Mouse (Mus musculus) ES-Bruce4 (cell line): ENCODE data around the gene Pmvk. TPM values are rescaled to one million over a fixed set of nuclear protein-coding genes. Genes with fewer than 3 reads are reported as not detected.
A peak's percentile ranks its signal among the peaks of the same experiment; 100 is the strongest.

ENCODE experiments used
- H3K27ac ChIP-seq: 2 replicates; pipeline ENCODE4 v1.5.1; 2012; ENCODE audit warnings: low read length, inconsistent platforms; ENCODE audit not compliant: insufficient read depth
- H3K27me3 ChIP-seq: 2 replicates; pipeline ENCODE4 v1.6.1; 2012; ENCODE audit warnings: mild to moderate bottlenecking, low read length, inconsistent platforms; ENCODE audit not compliant: control insufficient read depth, poor library complexity, insufficient read depth, severe bottlenecking
- H3K36me3 ChIP-seq: 2 replicates; pipeline ENCODE4 v1.6.1; 2012; ENCODE audit warnings: inconsistent platforms, mild to moderate bottlenecking, low read length, moderate library complexity; ENCODE audit not compliant: control insufficient read depth, poor library complexity, insufficient read depth, severe bottlenecking
- H3K4me1 ChIP-seq: one replicate; pipeline ENCODE4 v1.8.1; 2011; ENCODE audit warnings: low read length; ENCODE audit not compliant: control insufficient read depth, insufficient read depth
- H3K4me3 ChIP-seq: 2 replicates; pipeline ENCODE4 v1.5.1; 2011; ENCODE audit warnings: low read depth, mild to moderate bottlenecking, low read length
- H3K9ac ChIP-seq: 2 replicates; pipeline ENCODE4 v1.6.1; 2012; ENCODE audit warnings: low read depth, mild to moderate bottlenecking, inconsistent platforms; ENCODE audit not compliant: poor library complexity, severe bottlenecking
- H3K9me3 ChIP-seq: replicated peaks from 2 replicates; pipeline ENCODE4 v1.6.1; 2012; ENCODE audit warnings: mild to moderate bottlenecking, low read length, inconsistent platforms; ENCODE audit not compliant: control insufficient read depth, poor library complexity, insufficient read depth, severe bottlenecking
- CTCF ChIP-seq: IDR thresholded peaks from one replicate; pipeline ENCODE4 v1.8.1; 2011; ENCODE audit warnings: low read depth, low read length
- EP300 ChIP-seq: IDR thresholded peaks from 2 replicates; pipeline ENCODE4 v1.6.1; 2011; ENCODE audit warnings: low read depth, low read length; ENCODE audit not compliant: insufficient read depth
- POLR2A ChIP-seq: IDR thresholded peaks from one replicate; pipeline ENCODE4 v1.8.1; 2011; ENCODE audit warnings: low read length; ENCODE audit not compliant: insufficient read depth
- polyA plus RNA-seq: library from polyadenylated mRNA; stranded (reverse); fragments of >200 nt; gene quantifications from 2 replicates; pipeline ENCODE4 v1.2.4, GENCODE M21; 2011; ENCODE audit warnings: low read depth; ENCODE audit not compliant: missing spikeins, insufficient read depth, insufficient read length

Gene Pmvk
- polyA plus RNA-seq, 1 experiment = 51.9 TPM

DNA sequence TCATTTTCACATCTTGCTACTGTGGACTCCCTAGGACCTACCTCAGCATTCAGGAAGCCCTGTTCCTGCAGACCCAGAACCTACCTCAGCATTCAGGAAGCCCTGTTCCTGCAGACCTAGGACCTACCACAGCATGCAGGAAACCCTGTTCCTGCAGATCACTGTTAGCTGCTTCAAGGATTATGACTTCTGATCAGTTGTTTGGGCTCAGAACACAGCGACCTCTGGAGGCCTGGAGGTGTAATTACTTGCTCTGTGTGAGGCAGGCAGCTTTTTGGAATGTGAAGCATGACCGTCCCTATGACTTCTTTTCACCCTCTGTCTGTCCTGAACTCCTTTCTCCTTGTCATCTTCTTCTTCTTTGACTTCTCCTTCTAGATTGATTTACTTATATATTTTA is 27.1 kb downstream of the Pmvk start:
- Histone ChIP-seq H3K9me3 (no peaks in the 10 kb centered on the region), H3K27ac (no peak overlapping the region), H3K4me3 (peak overlapping the region; percentile 30), H3K27me3 (no peaks in the 10 kb centered on the region), H3K36me3 (no peaks in the 10 kb centered on the region), H3K9ac (no peak overlapping the region), H3K4me1 (no peaks in the 10 kb centered on the region)
- TF ChIP-seq CTCF (peak; percentile 81), EP300 (no peak)

DNA sequence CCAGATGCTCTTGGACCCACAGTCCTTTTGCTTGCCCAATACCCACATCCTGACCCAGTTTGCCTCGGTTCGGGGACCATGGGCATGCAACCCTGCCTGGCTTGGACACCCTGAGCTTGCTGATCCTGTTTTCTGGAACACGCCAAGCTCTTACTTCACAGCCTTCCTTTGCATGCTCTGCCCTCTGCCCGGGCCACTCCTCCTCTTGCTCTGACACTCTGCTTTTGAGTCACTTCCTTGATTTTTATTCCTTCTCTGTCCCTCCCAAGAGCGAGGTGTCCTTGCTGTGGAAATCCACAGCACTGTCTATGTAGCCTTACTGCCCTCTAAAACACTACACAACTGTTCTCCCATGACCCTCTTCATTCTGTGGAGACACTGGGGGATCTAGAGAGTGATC is 27.9 kb downstream of the Pmvk start:
- Histone ChIP-seq H3K36me3 (no peaks in the 10 kb centered on the region), H3K4me3 (no peak overlapping the region), H3K9ac (no peak overlapping the region), H3K9me3 (no peaks in the 10 kb centered on the region), H3K4me1 (no peaks in the 10 kb centered on the region), H3K27ac (no peak overlapping the region), H3K27me3 (no peaks in the 10 kb centered on the region)
- TF ChIP-seq EP300 = no peak
- no peak for TF ChIP-seq POLR2A
- TF ChIP-seq CTCF = no peak

DNA sequence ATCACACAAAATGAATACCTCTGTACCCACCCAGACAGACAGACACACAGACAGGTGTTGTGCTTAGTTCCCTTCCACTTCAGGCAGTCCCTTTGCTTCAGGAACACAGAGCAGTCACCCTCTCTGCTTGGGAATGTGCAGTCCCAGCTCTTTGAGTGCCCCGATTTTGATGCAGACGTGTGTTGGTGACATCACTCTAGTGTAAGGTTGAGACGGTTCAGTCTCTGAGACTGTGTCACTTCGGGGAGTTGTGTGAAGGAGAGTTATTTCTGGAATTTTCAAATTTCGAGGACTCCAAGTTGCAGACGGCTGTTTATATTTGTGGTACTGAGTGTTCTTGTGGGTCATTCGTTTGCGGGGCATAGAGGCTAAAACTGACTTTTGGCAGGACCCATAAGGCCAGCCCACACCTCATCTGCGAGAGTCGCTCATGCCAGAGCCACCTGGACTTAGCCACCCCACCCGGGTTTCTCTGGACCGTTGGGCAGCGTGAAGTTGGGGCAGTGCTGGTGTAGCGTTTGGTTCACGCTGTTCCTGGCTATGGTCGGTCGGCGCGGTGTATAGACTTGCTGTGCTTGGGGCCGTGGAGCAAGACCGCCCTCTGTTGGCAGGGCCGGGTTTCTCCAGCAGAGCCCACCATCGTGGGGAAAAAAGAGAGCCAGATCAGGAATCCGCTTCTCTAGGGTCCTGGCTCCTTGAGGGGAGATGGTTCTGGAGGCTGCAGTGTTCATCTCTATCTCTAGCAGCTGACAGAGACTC is 30.6 kb downstream of the Pmvk start:
- H3K27ac ChIP-seq = no peak overlapping the region
- 0 out of 2 replicates have a peak overlapping the region, but pooled peaks have one; percentile 40 for H3K4me3 ChIP-seq
- H3K9ac ChIP-seq = 0 out of 2 replicates have a peak overlapping the region, but pooled peaks have one; percentile 47
- H3K27me3 ChIP-seq = no peaks in the 10 kb centered on the region
- 0 out of 2 replicates have a peak, but pooled peaks have one; percentile 8 for TF ChIP-seq EP300
- peak; percentile 95 for TF ChIP-seq CTCF
- TF ChIP-seq POLR2A = no peak
- H3K36me3 ChIP-seq = no peaks in the 10 kb centered on the region
- H3K9me3 ChIP-seq = no peaks in the 10 kb centered on the region
- H3K4me1 ChIP-seq = no peaks in the 10 kb centered on the region

DNA sequence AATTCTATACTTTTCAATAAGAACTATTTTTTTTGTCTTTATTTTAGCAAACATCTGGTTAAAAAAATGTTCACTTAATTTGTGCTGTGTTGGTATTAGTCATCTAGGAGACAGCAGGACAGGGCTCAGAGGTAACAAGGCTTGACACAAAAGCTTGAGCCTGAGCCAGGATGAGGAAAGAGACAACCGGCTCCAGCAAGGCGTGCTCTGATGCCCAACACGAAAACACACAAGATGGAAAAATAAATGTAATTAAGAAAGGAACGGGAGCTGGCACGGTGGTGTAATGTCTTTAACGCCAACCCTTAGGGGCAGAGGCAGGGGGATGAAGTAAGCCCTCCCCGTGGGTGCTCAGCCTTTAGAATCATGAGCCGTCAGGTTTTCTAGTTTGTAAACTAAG is 31.8 kb downstream of the Pmvk start:
- no peak for TF ChIP-seq POLR2A
- TF ChIP-seq EP300 = no peak
- TF ChIP-seq CTCF = no peak
- Histone ChIP-seq H3K36me3 (no peaks in the 10 kb centered on the region), H3K9ac (no peak overlapping the region), H3K27ac (no peak overlapping the region), H3K27me3 (no peaks in the 10 kb centered on the region), H3K4me3 (no peak overlapping the region), H3K4me1 (no peaks in the 10 kb centered on the region), H3K9me3 (no peaks in the 10 kb centered on the region)

DNA sequence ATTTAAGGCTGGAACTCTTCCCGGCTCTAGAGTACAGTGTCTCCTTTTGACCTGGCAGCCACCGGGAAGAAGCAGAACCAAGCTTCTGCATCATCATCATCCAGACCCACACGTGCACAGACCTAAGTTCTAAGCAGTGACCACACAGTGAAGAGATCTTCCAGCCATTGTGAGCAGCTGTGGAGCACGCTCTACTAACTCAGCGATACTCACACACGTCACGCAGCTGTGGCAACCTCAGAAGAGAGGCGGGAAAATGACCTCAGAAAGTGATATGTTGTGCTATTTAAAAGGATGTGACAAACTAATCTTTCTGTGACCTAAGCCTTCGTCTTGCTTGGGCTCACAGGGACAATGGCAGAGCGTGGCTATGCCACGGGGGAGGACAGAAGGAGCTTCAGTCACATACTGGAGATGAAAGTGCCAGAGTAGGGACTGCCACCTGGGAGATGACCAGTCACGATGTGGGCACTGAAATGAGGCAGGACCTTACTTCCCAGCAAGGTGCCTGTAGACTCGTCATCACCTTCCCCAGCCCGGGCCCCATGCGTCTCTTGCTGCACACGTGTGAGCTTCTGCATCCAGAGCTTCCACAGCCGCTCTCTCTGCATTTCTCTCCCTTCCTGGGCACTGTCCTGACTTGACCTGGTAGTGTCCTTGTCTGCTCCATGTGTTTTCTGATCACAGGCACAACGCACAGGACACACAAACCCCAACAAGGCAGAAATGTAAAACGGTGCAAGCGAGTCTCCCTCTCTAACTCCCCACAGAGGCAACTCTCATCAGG is 32.8 kb downstream of the Pmvk start:
- Histone ChIP-seq H3K36me3 (no peaks in the 10 kb centered on the region), H3K9me3 (no peaks in the 10 kb centered on the region), H3K9ac (no peak overlapping the region), H3K4me3 (no peak overlapping the region), H3K27ac (no peak overlapping the region), H3K27me3 (no peaks in the 10 kb centered on the region), H3K4me1 (no peaks in the 10 kb centered on the region)
- no peak for TF ChIP-seq EP300
- no peak for TF ChIP-seq POLR2A
- TF ChIP-seq CTCF = no peak

DNA sequence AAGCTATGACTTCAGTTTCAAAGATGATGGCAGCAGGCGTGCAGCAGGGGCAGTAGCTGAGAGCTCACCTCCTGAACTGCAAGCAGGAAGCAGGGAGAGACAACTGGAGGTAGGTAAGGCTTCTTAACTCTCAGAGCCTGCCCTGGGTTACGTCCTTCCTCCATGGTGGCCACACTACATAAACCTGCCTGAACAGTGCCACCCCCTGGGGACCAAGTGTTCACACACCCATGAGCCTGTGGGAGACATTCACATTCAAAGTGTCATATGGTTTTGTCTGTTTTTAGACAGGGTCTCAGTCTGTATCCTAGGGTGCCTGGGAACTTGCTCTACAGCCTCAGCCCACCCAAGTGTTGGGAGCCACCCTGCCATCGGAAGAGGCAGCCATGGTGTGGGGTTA is 36.4 kb downstream of the Pmvk start:
- Histone ChIP-seq H3K9me3 (no peaks in the 10 kb centered on the region), H3K27ac (no peak overlapping the region), H3K4me3 (no peak overlapping the region), H3K4me1 (no peaks in the 10 kb centered on the region), H3K36me3 (no peaks in the 10 kb centered on the region), H3K9ac (no peak overlapping the region), H3K27me3 (no peaks in the 10 kb centered on the region)
- TF ChIP-seq CTCF = peak; percentile 47
- TF ChIP-seq POLR2A = no peak
